Mouse (Mus musculus): ENCODE data around the gene Calcrl.
"Not testable (repeated sequence)": the region's sequence is repeated elsewhere in the genome, so short reads cannot be mapped to it uniquely, and the experiment has no call there.

Calcrl gene

GRCm38 (mm10) chr2:84389075-84389474 is 36.1 kb downstream of the Calcrl start:
- no peak for DNase-seq (ENCODE audit: low read depth, low spot score)

- not testable (repeated sequence) for DNase-seq (ENCODE audit: low read depth, low spot score)
These were observed 36.7 kb downstream of the Calcrl start for GRCm38 (mm10) chr2:84388537-84388936.

GRCm38 (mm10) chr2:84388023-84388416 is 37.2 kb downstream of the Calcrl start:
- DNase-seq (ENCODE audit: low read depth, low spot score): no peak

GRCm38 (mm10) chr2:84387394-84388022 is 37.7 kb downstream of the Calcrl start:
- DNase-seq (ENCODE audit: low read depth, low spot score): no peak

GRCm38 (mm10) chr2:84386563-84387393 is 38.4 kb downstream of the Calcrl start:
- no peak for DNase-seq (ENCODE audit: low read depth, low spot score)

- no peak for DNase-seq (ENCODE audit: low read depth, low spot score)
These were observed 40.1 kb downstream of the Calcrl start for GRCm38 (mm10) chr2:84384911-84385693.

GRCm38 (mm10) chr2:84383828-84384227 is 41.4 kb downstream of the Calcrl start:
- DNase-seq (ENCODE audit: low read depth, low spot score): no peak

- DNase-seq (ENCODE audit: low read depth, low spot score): no peak
These were observed 42.7 kb downstream of the Calcrl start for GRCm38 (mm10) chr2:84382556-84382955.

- no peak for DNase-seq (ENCODE audit: low read depth, low spot score)
These were observed 43.2 kb downstream of the Calcrl start for GRCm38 (mm10) chr2:84381997-84382396.

GRCm38 (mm10) chr2:84380816-84381215 is 44.4 kb downstream of the Calcrl start:
- DNase-seq (ENCODE audit: low read depth, low spot score): no peak

GRCm38 (mm10) chr2:84378678-84379077 is 46.5 kb downstream of the Calcrl start:
- no peak for DNase-seq (ENCODE audit: low read depth, low spot score)

GRCm38 (mm10) chr2:84369256-84369655 is 56.0 kb downstream of the Calcrl start:
- no peak for DNase-seq (ENCODE audit: low read depth, low spot score)

GRCm38 (mm10) chr2:84366742-84367141 is 58.5 kb downstream of the Calcrl start:
- DNase-seq (ENCODE audit: low read depth, low spot score): no peak

GRCm38 (mm10) chr2:84365266-84365665 is 59.9 kb downstream of the Calcrl start:
- DNase-seq (ENCODE audit: low read depth, low spot score): no peak

GRCm38 (mm10) chr2:84362779-84363719 is 62.2 kb downstream of the Calcrl start:
- no peak for DNase-seq (ENCODE audit: low read depth, low spot score)

GRCm38 (mm10) chr2:84358690-84359343 is 66.4 kb downstream of the Calcrl start:
- no peak for DNase-seq (ENCODE audit: low read depth, low spot score)

GRCm38 (mm10) chr2:84355281-84355680 is 69.9 kb downstream of the Calcrl start:
- no peak for DNase-seq (ENCODE audit: low read depth, low spot score)

GRCm38 (mm10) chr2:84347376-84347775 is 77.8 kb downstream of the Calcrl start:
- DNase-seq (ENCODE audit: low read depth, low spot score): no peak

- DNase-seq (ENCODE audit: low read depth, low spot score): no peak
These were observed 81.5 kb downstream of the Calcrl start for GRCm38 (mm10) chr2:84343756-84344155.

- no peak for DNase-seq (ENCODE audit: low read depth, low spot score)
These were observed 87.3 kb downstream of the Calcrl start for GRCm38 (mm10) chr2:84337774-84338450.

Data from mesoderm, embryonic 11.5 days (tissue).